Mouse (Mus musculus): Measurements from ENCODE around the gene Lypla2. TPM values are rescaled to one million over a fixed set of nuclear protein-coding genes. Genes with fewer than 3 reads are reported as not detected.
"Not testable (repeated sequence)": the region's sequence is repeated elsewhere in the genome, so short reads cannot be mapped to it uniquely, and the experiment has no call there.

The Lypla2 gene
- polyA plus RNA-seq, 1 experiment from 2014 or later, result 102 TPM

- peak; percentile 91 for ATAC-seq (ENCODE audit: insufficient read depth, low FRiP score, low read depth)
- under 1% methylated on average over 23 of the region's 23 CpGs for WGBS
- Histone ChIP-seq H3K27ac (peak within 1 kb of the TSS; percentile 64), H3K4me1 (peaks cover 14% of the 10 kb centered on the region), H3K36me3 (0 out of 2 replicates have a peak, but pooled peaks cover under 1% of the 10 kb centered on the region), H3K4me3 (replicated peaks) (peak within 1 kb of the TSS; percentile 84), H3K27me3 (replicated peaks) (no peaks in the 10 kb centered on the region), H3K9ac (peak within 1 kb of the TSS; percentile 75), H3K4me2 (peak within 1 kb of the TSS; percentile 76), H3K9me3 (no peaks in the 10 kb centered on the region)
Observed at GRCm38 (mm10) chr4:135946278-135946658, 26.2 kb downstream of the Lypla2 start, which contains the start of gene Hmgcl. Hmgcl (plus strand) TSS chr4:135946448.

GRCm38 (mm10) chr4:135945706-135946105 lies 26.7 kb downstream of the Lypla2 start:
- WGBS, result 69% methylated on average over 10 of the region's 10 CpGs
- Histone ChIP-seq H3K9me3 (no peaks in the 10 kb centered on the region), H3K4me3 (replicated peaks) (peak overlapping the region; percentile 84), H3K27ac (peak overlapping the region; percentile 64), H3K4me2 (peak overlapping the region; percentile 76), H3K9ac (no peak overlapping the region), H3K27me3 (replicated peaks) (no peaks in the 10 kb centered on the region), H3K36me3 (peaks cover 4% of the 10 kb centered on the region), H3K4me1 (peaks cover 14% of the 10 kb centered on the region)
- ATAC-seq (ENCODE audit: insufficient read depth, low FRiP score, low read depth), result 0 out of 2 replicates have a peak, but pooled peaks have one; percentile 1

GRCm38 (mm10) chr4:135943389-135943788 lies 29.0 kb downstream of the Lypla2 start:
- ATAC-seq (ENCODE audit: insufficient read depth, low FRiP score, low read depth), result no peak
- no peak overlapping the region for H3K4me2 ChIP-seq
- H3K36me3 ChIP-seq, result peaks cover 13% of the 10 kb centered on the region
- H3K9me3 ChIP-seq, result no peaks in the 10 kb centered on the region
- peaks cover 9% of the 10 kb centered on the region for H3K4me1 ChIP-seq
- 0 out of 2 replicates have a peak overlapping the region, but pooled peaks have one; percentile 16 for H3K27ac ChIP-seq
- H3K4me3 ChIP-seq (replicated peaks), result no peak overlapping the region
- H3K27me3 ChIP-seq (replicated peaks), result no peaks in the 10 kb centered on the region
- no peak overlapping the region for H3K9ac ChIP-seq
- 47% methylated on average over 4 of the region's 4 CpGs for WGBS

- ATAC-seq (ENCODE audit: insufficient read depth, low FRiP score, low read depth), result no peak
- no peak overlapping the region for H3K4me2 ChIP-seq
- no peaks in the 10 kb centered on the region for H3K27me3 ChIP-seq (replicated peaks)
- H3K9ac ChIP-seq, result no peak overlapping the region
- peaks cover 13% of the 10 kb centered on the region for H3K36me3 ChIP-seq
- no peak overlapping the region for H3K4me3 ChIP-seq (replicated peaks)
- peaks cover 6% of the 10 kb centered on the region; the same call in 1 of the 2 replicates for H3K4me1 ChIP-seq
- 73% methylated on average over 6 of the region's 6 CpGs for WGBS
- no peaks in the 10 kb centered on the region for H3K9me3 ChIP-seq
- no peak overlapping the region for H3K27ac ChIP-seq
Observed at GRCm38 (mm10) chr4:135942193-135942592, 30.2 kb downstream of the Lypla2 start.

DNA sequence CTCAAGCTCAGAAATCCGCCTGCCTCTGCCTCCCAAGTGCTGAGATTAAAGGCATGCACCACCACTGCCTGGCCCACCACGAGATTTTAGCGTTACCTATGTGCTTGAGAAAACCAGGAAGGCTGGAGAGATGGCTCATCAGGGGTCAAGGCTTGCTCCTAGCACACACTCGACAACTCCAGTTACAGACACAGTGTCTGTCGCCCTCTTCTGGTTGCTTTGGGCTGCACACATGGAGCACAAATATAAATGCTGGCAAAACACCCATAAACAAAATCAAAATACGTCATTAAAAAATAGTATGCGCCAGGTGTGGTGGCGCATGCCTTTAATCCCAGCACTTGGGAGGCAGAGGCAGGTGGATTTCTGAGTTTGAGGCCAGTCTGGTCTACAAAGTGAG lies 31.4 kb downstream of the Lypla2 start:
- not testable (repeated sequence) for H3K27me3 ChIP-seq (replicated peaks); H3K4me1 ChIP-seq; ATAC-seq (ENCODE audit: insufficient read depth, low FRiP score, low read depth); H3K9ac ChIP-seq; H3K27ac ChIP-seq; H3K4me2 ChIP-seq; H3K9me3 ChIP-seq; H3K4me3 ChIP-seq (replicated peaks)
- peaks cover 13% of the 10 kb centered on the region for H3K36me3 ChIP-seq
- WGBS, result 85% methylated on average over 8 of the region's 8 CpGs

- Histone ChIP-seq H3K27me3 (replicated peaks) (no peaks in the 10 kb centered on the region), H3K27ac (no peak overlapping the region), H3K9me3 (no peaks in the 10 kb centered on the region), H3K4me3 (replicated peaks) (no peak overlapping the region), H3K4me2 (no peak overlapping the region), H3K36me3 (peaks cover 15% of the 10 kb centered on the region), H3K9ac (no peak overlapping the region), H3K4me1 (no peaks in the 10 kb centered on the region)
- no peak for ATAC-seq (ENCODE audit: insufficient read depth, low FRiP score, low read depth)
- 81% methylated on average over 7 of the region's 7 CpGs for WGBS
Observed at GRCm38 (mm10) chr4:135938858-135939257, 33.6 kb downstream of the Lypla2 start.

GRCm38 (mm10) chr4:135935502-135935901 lies 36.9 kb downstream of the Lypla2 start:
- no peak overlapping the region for H3K27ac ChIP-seq
- H3K4me3 ChIP-seq (replicated peaks), result no peak overlapping the region
- H3K9me3 ChIP-seq, result no peaks in the 10 kb centered on the region
- H3K9ac ChIP-seq, result no peak overlapping the region
- 0 out of 2 replicates have a peak, but pooled peaks cover 14% of the 10 kb centered on the region for H3K36me3 ChIP-seq
- no peaks in the 10 kb centered on the region for H3K27me3 ChIP-seq (replicated peaks)
- ATAC-seq (ENCODE audit: insufficient read depth, low FRiP score, low read depth), result no peak
- no peak overlapping the region for H3K4me2 ChIP-seq
- H3K4me1 ChIP-seq, result no peaks in the 10 kb centered on the region
- WGBS, result 65% methylated on average over 5 of the region's 5 CpGs

DNA sequence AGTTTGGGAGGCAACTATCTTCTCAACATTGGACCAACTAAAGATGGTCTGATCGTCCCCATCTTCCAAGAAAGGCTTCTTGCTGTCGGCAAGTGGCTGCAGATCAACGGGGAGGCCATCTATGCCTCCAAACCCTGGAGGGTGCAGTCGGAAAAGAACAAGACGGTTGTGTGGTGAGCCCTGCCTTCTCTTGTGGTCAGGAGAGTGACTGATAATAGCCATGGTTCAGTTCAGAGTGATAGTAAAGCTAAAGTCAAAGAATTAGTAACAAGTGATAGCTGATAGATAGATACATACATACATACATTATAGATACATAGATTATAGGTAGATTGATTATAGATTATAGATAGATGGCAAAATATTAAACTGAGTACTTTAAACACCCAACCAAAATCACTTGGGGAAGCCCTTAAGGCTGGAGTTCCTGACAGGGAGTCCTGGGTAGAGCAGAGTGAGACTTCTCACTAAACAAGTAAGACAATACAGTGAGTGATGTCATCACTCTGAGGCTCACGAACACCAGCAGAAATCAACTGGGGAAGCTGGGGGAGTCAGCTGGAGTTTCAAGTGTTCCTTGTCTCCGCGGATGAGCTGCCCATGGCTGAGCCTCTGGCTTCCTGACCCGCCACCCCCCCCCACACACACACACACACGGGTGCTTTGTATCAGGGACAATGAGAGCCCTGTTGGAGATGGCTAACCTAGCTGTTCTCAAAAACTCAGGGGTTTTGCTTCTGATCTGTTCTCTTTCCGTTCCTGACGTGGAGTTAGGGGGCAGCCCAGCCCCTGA lies 37.5 kb downstream of the Lypla2 start:
- no peak overlapping the region for H3K9ac ChIP-seq
- H3K4me3 ChIP-seq (replicated peaks), result no peak overlapping the region
- WGBS, result 65% methylated on average over 12 of the region's 12 CpGs
- H3K4me1 ChIP-seq, result no peaks in the 10 kb centered on the region
- no peaks in the 10 kb centered on the region for H3K27me3 ChIP-seq (replicated peaks)
- no peak overlapping the region for H3K4me2 ChIP-seq
- no peaks in the 10 kb centered on the region for H3K9me3 ChIP-seq
- H3K36me3 ChIP-seq, result 0 out of 2 replicates have a peak, but pooled peaks cover 11% of the 10 kb centered on the region
- no peak overlapping the region for H3K27ac ChIP-seq
- no peak for ATAC-seq (ENCODE audit: insufficient read depth, low FRiP score, low read depth)

GRCm38 (mm10) chr4:135931832-135932231 lies 40.6 kb downstream of the Lypla2 start:
- Histone ChIP-seq H3K4me3 (replicated peaks) (no peak overlapping the region), H3K9me3 (no peaks in the 10 kb centered on the region), H3K4me2 (no peak overlapping the region), H3K27ac (no peak overlapping the region), H3K36me3 (peaks cover 15% of the 10 kb centered on the region; the same call in 1 of the 2 replicates), H3K4me1 (no peaks in the 10 kb centered on the region), H3K9ac (no peak overlapping the region), H3K27me3 (replicated peaks) (no peaks in the 10 kb centered on the region)
- no peak for ATAC-seq (ENCODE audit: insufficient read depth, low FRiP score, low read depth)
- WGBS, result 67% methylated on average over 5 of the region's 5 CpGs

GRCm38 (mm10) chr4:135930239-135930638 lies 42.2 kb downstream of the Lypla2 start:
- WGBS, result 91% methylated on average over 8 of the region's 8 CpGs
- H3K4me3 ChIP-seq (replicated peaks), result no peak overlapping the region
- ATAC-seq (ENCODE audit: insufficient read depth, low FRiP score, low read depth), result no peak

GRCm38 (mm10) chr4:135929828-135930227 lies 42.6 kb downstream of the Lypla2 start:
- ATAC-seq (ENCODE audit: insufficient read depth, low FRiP score, low read depth), result no peak
- no peak overlapping the region for H3K4me3 ChIP-seq (replicated peaks)
- H3K4me1 ChIP-seq, result no peaks in the 10 kb centered on the region
- H3K27me3 ChIP-seq (replicated peaks), result no peaks in the 10 kb centered on the region
- no peaks in the 10 kb centered on the region for H3K9me3 ChIP-seq
- H3K27ac ChIP-seq, result no peak overlapping the region
- H3K9ac ChIP-seq, result no peak overlapping the region
- H3K4me2 ChIP-seq, result no peak overlapping the region
- 74% methylated on average over 9 of the region's 9 CpGs for WGBS
- peaks cover 25% of the 10 kb centered on the region for H3K36me3 ChIP-seq

More at GRCm38 (mm10) chr4:135930239-135930638, 42.2 kb downstream of the Lypla2 start:
- H3K4me2 ChIP-seq, result no peak overlapping the region
- no peaks in the 10 kb centered on the region for H3K9me3 ChIP-seq
- no peak overlapping the region for H3K27ac ChIP-seq
- H3K36me3 ChIP-seq, result peaks cover 25% of the 10 kb centered on the region
- H3K27me3 ChIP-seq (replicated peaks), result no peaks in the 10 kb centered on the region
- H3K4me1 ChIP-seq, result no peaks in the 10 kb centered on the region
- H3K9ac ChIP-seq, result no peak overlapping the region

DNA sequence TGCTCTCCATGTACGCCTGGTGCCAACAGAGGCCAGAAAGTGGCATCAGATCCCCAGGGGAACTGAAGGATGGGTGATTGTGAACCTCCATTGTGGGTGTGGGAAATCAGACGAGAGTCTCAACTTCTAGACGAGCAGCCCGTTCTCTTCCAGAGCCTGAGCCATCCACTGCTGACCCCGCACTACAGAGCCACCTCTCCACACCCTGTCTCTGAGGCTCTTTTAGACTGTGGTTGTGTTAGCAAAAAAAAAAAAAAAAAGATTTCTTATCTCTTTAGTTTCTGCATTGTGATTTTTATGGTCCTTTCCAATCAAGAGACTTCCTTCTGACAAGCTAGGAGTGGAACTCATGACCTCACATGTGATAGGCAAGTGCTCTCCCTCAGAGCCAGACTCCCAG lies 43.0 kb downstream of the Lypla2 start:
- no peak overlapping the region for H3K9ac ChIP-seq
- H3K4me1 ChIP-seq, result no peaks in the 10 kb centered on the region
- H3K4me2 ChIP-seq, result no peak overlapping the region
- H3K4me3 ChIP-seq (replicated peaks), result no peak overlapping the region
- peaks cover 27% of the 10 kb centered on the region for H3K36me3 ChIP-seq
- H3K9me3 ChIP-seq, result no peaks in the 10 kb centered on the region
- H3K27ac ChIP-seq, result no peak overlapping the region
- ATAC-seq (ENCODE audit: insufficient read depth, low FRiP score, low read depth), result no peak
- H3K27me3 ChIP-seq (replicated peaks), result no peaks in the 10 kb centered on the region
- WGBS, result 87% methylated on average over 5 of the region's 5 CpGs
